Mouse (Mus musculus) forebrain, embryonic 11.5 days (tissue): ENCODE results near the gene Klc1. TPM values are rescaled to one million over a fixed set of nuclear protein-coding genes. Genes with fewer than 3 reads are reported as not detected.

ENCODE experiments used
- ATAC-seq: fragments of 200-750 bp; cut with Nextera tagmentation; replicated peaks from 2 replicates; pipeline ENCODE4 v1.8.0; 2017; ENCODE audit warnings: moderate TSS enrichment; ENCODE audit not compliant: low FRiP score
- DNase-seq: peaks from one replicate; pipeline ENCODE4 v3.0.0-alpha.2; 2017; ENCODE audit warnings: low spot score
- H3K27ac ChIP-seq: fragments of 300-500 bp; sonication (generic); 2 replicates; pipeline ENCODE4 v1.5.1; 2014; ENCODE audit warnings: low read depth, low read length
- H3K27me3 ChIP-seq: fragments of 300-500 bp; sonication (generic); 2 replicates; pipeline ENCODE4 v1.6.1; 2014; ENCODE audit warnings: mild to moderate bottlenecking, low read length, mixed read lengths; ENCODE audit not compliant: control insufficient read depth, insufficient read depth
- H3K36me3 ChIP-seq: fragments of 300-500 bp; sonication (generic); 2 replicates; pipeline ENCODE4 v1.6.1; 2014; ENCODE audit warnings: mild to moderate bottlenecking, low read length, moderate library complexity, mixed read lengths; ENCODE audit not compliant: control insufficient read depth, insufficient read depth
- H3K4me1 ChIP-seq: fragments of 300-500 bp; sonication (generic); replicated peaks from 2 replicates; pipeline ENCODE4 v1.6.1; 2014; ENCODE audit warnings: low read length, mixed read lengths; ENCODE audit not compliant: control insufficient read depth, insufficient read depth
- H3K4me2 ChIP-seq: fragments of 300-500 bp; sonication (generic); 2 replicates; pipeline ENCODE4 v1.6.1; 2014; ENCODE audit warnings: low read depth, mild to moderate bottlenecking, low read length, moderate library complexity, mixed read lengths; ENCODE audit not compliant: severe bottlenecking
- H3K4me3 ChIP-seq: fragments of 300-500 bp; sonication (generic); 2 replicates; pipeline ENCODE4 v1.5.1; 2014; ENCODE audit warnings: low read depth, low read length
- H3K9ac ChIP-seq: fragments of 300-500 bp; sonication (generic); 2 replicates; pipeline ENCODE4 v1.6.1; 2014; ENCODE audit warnings: low read length
- H3K9me3 ChIP-seq: fragments of 300-500 bp; sonication (generic); 2 replicates; pipeline ENCODE4 v1.6.1; 2016; ENCODE audit warnings: low read length, mixed read lengths; ENCODE audit not compliant: control insufficient read depth
- WGBS: fragments of 180-500 bp; shearing (Covaris S2); extraction: QIAGEN DNeasy Blood & Tissue Kit; methylation state at CpG from one replicate; pipeline ENCODE4 v1.1.7; 2014; 5-methylcytosine and 5-hydroxymethylcytosine counted together
- polyA plus RNA-seq: library from polyadenylated mRNA; unstranded; fragments of >200 nt; fragmentation: Nextera tagmentation; extraction: Ambion mirVana; gene quantifications from 2 replicates; pipeline ENCODE4 v1.2.1, GENCODE M21; 2014

The Klc1 gene
- polyA plus RNA-seq, 1 experiment from 2014 or later = 226 TPM

- DNase-seq (no peak), ATAC-seq (no peak)
- no peaks in the 10 kb centered on the region for H3K9me3 ChIP-seq
- no peak overlapping the region for H3K4me3 ChIP-seq
- WGBS = 92% methylated on average over 10 of the region's 10 CpGs
- no peaks in the 10 kb centered on the region for H3K27me3 ChIP-seq
- H3K4me2 ChIP-seq = no peak overlapping the region
- H3K27ac ChIP-seq = no peak overlapping the region
- no peak overlapping the region for H3K9ac ChIP-seq
- peaks cover 17% of the 10 kb centered on the region for H3K4me1 ChIP-seq
- peaks cover 3% of the 10 kb centered on the region; the same call in 1 of the 2 replicates for H3K36me3 ChIP-seq
Measured at GRCm38 (mm10) chr12:111770651-111771050, 12.0 kb downstream of the Klc1 start.

GRCm38 (mm10) chr12:111774156-111774555 is 15.5 kb downstream of the Klc1 start:
- no peak for ATAC-seq
- no peak overlapping the region for H3K4me3 ChIP-seq
- H3K27me3 ChIP-seq = no peaks in the 10 kb centered on the region
- H3K36me3 ChIP-seq = peaks cover 22% of the 10 kb centered on the region
- WGBS = 91% methylated on average over 16 of the region's 16 CpGs
- no peak overlapping the region for H3K9ac ChIP-seq
- H3K27ac ChIP-seq = no peak overlapping the region
- DNase-seq = no peak
- H3K4me2 ChIP-seq = no peak overlapping the region
- H3K9me3 ChIP-seq = no peaks in the 10 kb centered on the region
- peaks cover 4% of the 10 kb centered on the region; the same call in 1 of the 2 replicates for H3K4me1 ChIP-seq

- H3K4me2 ChIP-seq = no peak overlapping the region
- 86% methylated on average over 15 of the region's 15 CpGs for WGBS
Measured at GRCm38 (mm10) chr12:111774845-111775244, 16.2 kb downstream of the Klc1 start.

GRCm38 (mm10) chr12:111777919-111778318 is 19.3 kb downstream of the Klc1 start:
- 95% methylated on average over 13 of the region's 13 CpGs for WGBS
- H3K27me3 ChIP-seq = no peaks in the 10 kb centered on the region
- no peak overlapping the region for H3K4me2 ChIP-seq
- no peak for ATAC-seq
- no peak for DNase-seq
- H3K9ac ChIP-seq = no peak overlapping the region
- H3K9me3 ChIP-seq = no peaks in the 10 kb centered on the region
- no peaks in the 10 kb centered on the region for H3K4me1 ChIP-seq
- H3K36me3 ChIP-seq = peaks cover 30% of the 10 kb centered on the region
- H3K27ac ChIP-seq = no peak overlapping the region
- no peak overlapping the region for H3K4me3 ChIP-seq

More at GRCm38 (mm10) chr12:111774845-111775244, 16.2 kb downstream of the Klc1 start:
- no peaks in the 10 kb centered on the region for H3K4me1 ChIP-seq
- no peaks in the 10 kb centered on the region for H3K27me3 ChIP-seq
- H3K9me3 ChIP-seq = no peaks in the 10 kb centered on the region
- no peak overlapping the region for H3K27ac ChIP-seq
- peaks cover 27% of the 10 kb centered on the region for H3K36me3 ChIP-seq
- no peak overlapping the region for H3K4me3 ChIP-seq
- no peak for DNase-seq
- ATAC-seq = no peak
- H3K9ac ChIP-seq = no peak overlapping the region

- no peak for DNase-seq
- Histone ChIP-seq H3K4me3 (no peak overlapping the region), H3K36me3 (peaks cover 28% of the 10 kb centered on the region), H3K9ac (no peak overlapping the region), H3K27ac (no peak overlapping the region), H3K27me3 (no peaks in the 10 kb centered on the region), H3K4me2 (no peak overlapping the region), H3K9me3 (no peaks in the 10 kb centered on the region), H3K4me1 (no peaks in the 10 kb centered on the region)
- ATAC-seq = no peak
- WGBS = 90% methylated on average over 1 of the region's 1 CpGs
Measured at GRCm38 (mm10) chr12:111779544-111779943, 20.9 kb downstream of the Klc1 start.

- H3K9ac ChIP-seq = no peak overlapping the region
- H3K27ac ChIP-seq = no peak overlapping the region
- peaks cover 21% of the 10 kb centered on the region; the same call in 1 of the 2 replicates for H3K36me3 ChIP-seq
- H3K4me2 ChIP-seq = no peak overlapping the region
- no peak overlapping the region for H3K4me3 ChIP-seq
- H3K4me1 ChIP-seq = no peaks in the 10 kb centered on the region
- no peak for ATAC-seq
- no peaks in the 10 kb centered on the region for H3K27me3 ChIP-seq
- no peaks in the 10 kb centered on the region for H3K9me3 ChIP-seq
- 75% methylated on average over 11 of the region's 15 CpGs for WGBS
- no peak for DNase-seq
Measured at GRCm38 (mm10) chr12:111785174-111785573, 26.5 kb downstream of the Klc1 start.

GRCm38 (mm10) chr12:111787015-111787414 is 28.4 kb downstream of the Klc1 start:
- no peak for ATAC-seq
- 87% methylated on average over 6 of the region's 6 CpGs for WGBS
- no peak overlapping the region for H3K27ac ChIP-seq
- H3K9me3 ChIP-seq = no peaks in the 10 kb centered on the region
- no peak for DNase-seq
- no peaks in the 10 kb centered on the region for H3K27me3 ChIP-seq
- H3K4me2 ChIP-seq = no peak overlapping the region
- H3K4me1 ChIP-seq = no peaks in the 10 kb centered on the region
- H3K9ac ChIP-seq = no peak overlapping the region
- H3K4me3 ChIP-seq = no peak overlapping the region
- H3K36me3 ChIP-seq = peaks cover 20% of the 10 kb centered on the region; the same call in 1 of the 2 replicates

- DNase-seq = no peak
- ATAC-seq = no peak
- H3K9ac ChIP-seq = no peak overlapping the region
- WGBS = 93% methylated on average over 5 of the region's 5 CpGs
- no peaks in the 10 kb centered on the region for H3K4me1 ChIP-seq
- H3K9me3 ChIP-seq = no peaks in the 10 kb centered on the region
- H3K27me3 ChIP-seq = no peaks in the 10 kb centered on the region
- no peak overlapping the region for H3K4me2 ChIP-seq
- peaks cover 25% of the 10 kb centered on the region; the same call in 1 of the 2 replicates for H3K36me3 ChIP-seq
- no peak overlapping the region for H3K4me3 ChIP-seq
- no peak overlapping the region for H3K27ac ChIP-seq
Measured at GRCm38 (mm10) chr12:111790090-111790489, 31.4 kb downstream of the Klc1 start.

- H3K9ac ChIP-seq = no peak overlapping the region
- peaks cover 25% of the 10 kb centered on the region; the same call in 1 of the 2 replicates for H3K36me3 ChIP-seq
- 95% methylated on average over 7 of the region's 7 CpGs for WGBS
Measured at GRCm38 (mm10) chr12:111790631-111791030, 32.0 kb downstream of the Klc1 start.

More at GRCm38 (mm10) chr12:111790631-111791030, 32.0 kb downstream of the Klc1 start:
- ATAC-seq = no peak
- no peak overlapping the region for H3K27ac ChIP-seq
- no peaks in the 10 kb centered on the region for H3K4me1 ChIP-seq
- no peak overlapping the region for H3K4me2 ChIP-seq
- no peaks in the 10 kb centered on the region for H3K27me3 ChIP-seq
- DNase-seq = no peak
- no peaks in the 10 kb centered on the region for H3K9me3 ChIP-seq
- H3K4me3 ChIP-seq = no peak overlapping the region
